Mouse (Mus musculus) cortical plate, adult 2 months (tissue): ENCODE measurements at regions not wholly inside any gene's neighbourhood (a gene's known extent, or its start where the extent isn't known, plus 50 kb on each side); places are given as distances from the start of the nearest gene placed in this dataset.

Experiments used
- CTCF ChIP-seq: fragments of 200-500 bp; IDR thresholded peaks from 2 replicates; pipeline ENCODE4 v1.5.1; 2011; ENCODE audit warnings: mild to moderate bottlenecking, control low read depth, low read length; ENCODE audit not compliant: insufficient read depth; ENCODE audit errors: extremely low read depth
- POLR2A ChIP-seq: fragments of 200-500 bp; IDR thresholded peaks from 2 replicates; pipeline ENCODE4 v1.6.1; 2011; ENCODE audit warnings: mild to moderate bottlenecking, low read length, control low read depth; ENCODE audit not compliant: insufficient read depth; ENCODE audit errors: extremely low read depth

GRCm38 (mm10) chr4:12543906-12544305 lies 372.1 kb upstream of the Fam92a start:
- TF ChIP-seq CTCF (no peak), POLR2A (no peak)
